Mouse (Mus musculus): Measurements from ENCODE around the gene Pik3c2a. TPM values are rescaled to one million over a fixed set of nuclear protein-coding genes. Genes with fewer than 3 reads are reported as not detected.

Pik3c2a gene
- polyA plus RNA-seq (2014; fragmentation: Nextera tagmentation; extraction: Ambion mirVana), result 21.5 and 22.2 TPM in 2 replicates

GRCm38 (mm10) chr7:116443004-116443696, at the start of gene Pik3c2a:
TSS of gene Pik3c2a (minus strand) at chr7:116443449.
- Histone ChIP-seq H3K9ac (ENCODE audit: low read depth, low read length) (peak within 1 kb of the TSS; percentile 93), H3K36me3 (ENCODE audit: control insufficient read depth, insufficient read depth, low read length) (no peaks in the 10 kb centered on the region), H3K4me1 (ENCODE audit: control insufficient read depth, insufficient read depth, low read length) (peaks cover 18% of the 10 kb centered on the region), H3K9me3 (ENCODE audit: control insufficient read depth, low read length) (no peaks in the 10 kb centered on the region), H3K4me2 (ENCODE audit: low read depth, low read length) (peak within 1 kb of the TSS; percentile 95), H3K4me3 (ENCODE audit: low read depth, low read length) (peak within 1 kb of the TSS; percentile 98), H3K27ac (replicated peaks; ENCODE audit: low read depth, low read length) (peak within 1 kb of the TSS; percentile 91), H3K27me3 (replicated peaks; ENCODE audit: control insufficient read depth, insufficient read depth, low read length) (no peaks in the 10 kb centered on the region)
- peak; percentile 98 for ATAC-seq (ENCODE audit: low read depth)
- peak; percentile 99 for DNase-seq (ENCODE audit: low spot score)
- 0% methylated on average over 38 of the region's 72 CpGs for WGBS

- no peaks in the 10 kb centered on the region for H3K4me1 ChIP-seq (ENCODE audit: control insufficient read depth, insufficient read depth, low read length)
- H3K27me3 ChIP-seq (replicated peaks; ENCODE audit: control insufficient read depth, insufficient read depth, low read length), result no peaks in the 10 kb centered on the region
- no peak overlapping the region for H3K9ac ChIP-seq (ENCODE audit: low read depth, low read length)
- DNase-seq (ENCODE audit: low spot score) (no peak), ATAC-seq (ENCODE audit: low read depth) (no peak)
- H3K4me2 ChIP-seq (ENCODE audit: low read depth, low read length), result no peak overlapping the region
- H3K27ac ChIP-seq (replicated peaks; ENCODE audit: low read depth, low read length), result no peak overlapping the region
- 75% methylated on average over 4 of the region's 4 CpGs for WGBS
- H3K4me3 ChIP-seq (ENCODE audit: low read depth, low read length), result no peak overlapping the region
- H3K9me3 ChIP-seq (ENCODE audit: control insufficient read depth, low read length), result peaks cover 4% of the 10 kb centered on the region; the same call in 1 of the 2 replicates
- no peaks in the 10 kb centered on the region for H3K36me3 ChIP-seq (ENCODE audit: control insufficient read depth, insufficient read depth, low read length)
Observed at GRCm38 (mm10) chr7:116491113-116491512, 47.9 kb upstream of the Pik3c2a start.

GRCm38 (mm10) chr7:116485062-116485601, 41.9 kb upstream of the Pik3c2a start:
- ATAC-seq (ENCODE audit: low read depth), result no peak
- Histone ChIP-seq H3K4me3 (ENCODE audit: low read depth, low read length) (no peak overlapping the region), H3K9me3 (ENCODE audit: control insufficient read depth, low read length) (no peaks in the 10 kb centered on the region), H3K27ac (replicated peaks; ENCODE audit: low read depth, low read length) (no peak overlapping the region), H3K9ac (ENCODE audit: low read depth, low read length) (no peak overlapping the region), H3K27me3 (replicated peaks; ENCODE audit: control insufficient read depth, insufficient read depth, low read length) (no peaks in the 10 kb centered on the region), H3K4me1 (ENCODE audit: control insufficient read depth, insufficient read depth, low read length) (no peaks in the 10 kb centered on the region), H3K36me3 (ENCODE audit: control insufficient read depth, insufficient read depth, low read length) (no peaks in the 10 kb centered on the region), H3K4me2 (ENCODE audit: low read depth, low read length) (no peak overlapping the region)
- no peak for DNase-seq (ENCODE audit: low spot score)
- WGBS, result 86% methylated on average over 1 of the region's 1 CpGs

GRCm38 (mm10) chr7:116484213-116484612, 41.0 kb upstream of the Pik3c2a start:
- ATAC-seq (ENCODE audit: low read depth) (no peak), DNase-seq (ENCODE audit: low spot score) (no peak)
- Histone ChIP-seq H3K9me3 (ENCODE audit: control insufficient read depth, low read length) (no peaks in the 10 kb centered on the region), H3K27ac (replicated peaks; ENCODE audit: low read depth, low read length) (no peak overlapping the region), H3K4me3 (ENCODE audit: low read depth, low read length) (no peak overlapping the region), H3K9ac (ENCODE audit: low read depth, low read length) (no peak overlapping the region), H3K4me2 (ENCODE audit: low read depth, low read length) (no peak overlapping the region), H3K36me3 (ENCODE audit: control insufficient read depth, insufficient read depth, low read length) (no peaks in the 10 kb centered on the region), H3K4me1 (ENCODE audit: control insufficient read depth, insufficient read depth, low read length) (no peaks in the 10 kb centered on the region), H3K27me3 (replicated peaks; ENCODE audit: control insufficient read depth, insufficient read depth, low read length) (no peaks in the 10 kb centered on the region)
- WGBS, result 70% methylated on average over 5 of the region's 5 CpGs

GRCm38 (mm10) chr7:116483782-116484181, 40.5 kb upstream of the Pik3c2a start:
- Histone ChIP-seq H3K9me3 (ENCODE audit: control insufficient read depth, low read length) (no peaks in the 10 kb centered on the region), H3K36me3 (ENCODE audit: control insufficient read depth, insufficient read depth, low read length) (no peaks in the 10 kb centered on the region), H3K27ac (replicated peaks; ENCODE audit: low read depth, low read length) (no peak overlapping the region), H3K4me3 (ENCODE audit: low read depth, low read length) (no peak overlapping the region), H3K9ac (ENCODE audit: low read depth, low read length) (no peak overlapping the region), H3K27me3 (replicated peaks; ENCODE audit: control insufficient read depth, insufficient read depth, low read length) (no peaks in the 10 kb centered on the region), H3K4me2 (ENCODE audit: low read depth, low read length) (no peak overlapping the region), H3K4me1 (ENCODE audit: control insufficient read depth, insufficient read depth, low read length) (no peaks in the 10 kb centered on the region)
- WGBS, result 70% methylated on average over 5 of the region's 5 CpGs
- DNase-seq (ENCODE audit: low spot score) (no peak), ATAC-seq (ENCODE audit: low read depth) (no peak)

- Histone ChIP-seq H3K4me1 (ENCODE audit: control insufficient read depth, insufficient read depth, low read length) (no peaks in the 10 kb centered on the region), H3K4me3 (ENCODE audit: low read depth, low read length) (no peak overlapping the region), H3K27ac (replicated peaks; ENCODE audit: low read depth, low read length) (no peak overlapping the region), H3K4me2 (ENCODE audit: low read depth, low read length) (no peak overlapping the region), H3K27me3 (replicated peaks; ENCODE audit: control insufficient read depth, insufficient read depth, low read length) (no peaks in the 10 kb centered on the region), H3K9ac (ENCODE audit: low read depth, low read length) (no peak overlapping the region), H3K9me3 (ENCODE audit: control insufficient read depth, low read length) (no peaks in the 10 kb centered on the region), H3K36me3 (ENCODE audit: control insufficient read depth, insufficient read depth, low read length) (no peaks in the 10 kb centered on the region)
- ATAC-seq (ENCODE audit: low read depth) (no peak), DNase-seq (ENCODE audit: low spot score) (no peak)
- 58% methylated on average over 1 of the region's 1 CpGs for WGBS
Observed at GRCm38 (mm10) chr7:116483106-116483505, 39.9 kb upstream of the Pik3c2a start.

GRCm38 (mm10) chr7:116476264-116476663, 33.0 kb upstream of the Pik3c2a start:
- no peak overlapping the region for H3K27ac ChIP-seq (replicated peaks; ENCODE audit: low read depth, low read length)
- no peak overlapping the region for H3K4me2 ChIP-seq (ENCODE audit: low read depth, low read length)
- ATAC-seq (ENCODE audit: low read depth), result no peak
- DNase-seq (ENCODE audit: low spot score), result no peak
- H3K36me3 ChIP-seq (ENCODE audit: control insufficient read depth, insufficient read depth, low read length), result no peaks in the 10 kb centered on the region
- WGBS, result 79% methylated on average over 5 of the region's 5 CpGs
- H3K9me3 ChIP-seq (ENCODE audit: control insufficient read depth, low read length), result no peaks in the 10 kb centered on the region
- H3K27me3 ChIP-seq (replicated peaks; ENCODE audit: control insufficient read depth, insufficient read depth, low read length), result no peaks in the 10 kb centered on the region
- no peak overlapping the region for H3K4me3 ChIP-seq (ENCODE audit: low read depth, low read length)
- no peaks in the 10 kb centered on the region for H3K4me1 ChIP-seq (ENCODE audit: control insufficient read depth, insufficient read depth, low read length)
- no peak overlapping the region for H3K9ac ChIP-seq (ENCODE audit: low read depth, low read length)

- no peak overlapping the region for H3K4me2 ChIP-seq (ENCODE audit: low read depth, low read length)
- ATAC-seq (ENCODE audit: low read depth) (no peak), DNase-seq (ENCODE audit: low spot score) (no peak)
- no peak overlapping the region for H3K4me3 ChIP-seq (ENCODE audit: low read depth, low read length)
- H3K27me3 ChIP-seq (replicated peaks; ENCODE audit: control insufficient read depth, insufficient read depth, low read length), result no peaks in the 10 kb centered on the region
- H3K9me3 ChIP-seq (ENCODE audit: control insufficient read depth, low read length), result no peaks in the 10 kb centered on the region
- H3K27ac ChIP-seq (replicated peaks; ENCODE audit: low read depth, low read length), result no peak overlapping the region
- no peak overlapping the region for H3K9ac ChIP-seq (ENCODE audit: low read depth, low read length)
- no peaks in the 10 kb centered on the region for H3K4me1 ChIP-seq (ENCODE audit: control insufficient read depth, insufficient read depth, low read length)
- H3K36me3 ChIP-seq (ENCODE audit: control insufficient read depth, insufficient read depth, low read length), result no peaks in the 10 kb centered on the region
Observed at GRCm38 (mm10) chr7:116475836-116476235, 32.6 kb upstream of the Pik3c2a start.

- Histone ChIP-seq H3K9ac (ENCODE audit: low read depth, low read length) (no peak overlapping the region), H3K4me1 (ENCODE audit: control insufficient read depth, insufficient read depth, low read length) (0 out of 2 replicates have a peak, but pooled peaks cover 2% of the 10 kb centered on the region), H3K36me3 (ENCODE audit: control insufficient read depth, insufficient read depth, low read length) (no peaks in the 10 kb centered on the region), H3K27ac (replicated peaks; ENCODE audit: low read depth, low read length) (no peak overlapping the region), H3K27me3 (replicated peaks; ENCODE audit: control insufficient read depth, insufficient read depth, low read length) (no peaks in the 10 kb centered on the region), H3K9me3 (ENCODE audit: control insufficient read depth, low read length) (no peaks in the 10 kb centered on the region), H3K4me3 (ENCODE audit: low read depth, low read length) (no peak overlapping the region), H3K4me2 (ENCODE audit: low read depth, low read length) (no peak overlapping the region)
- WGBS, result 45% methylated on average over 8 of the region's 8 CpGs
- ATAC-seq (ENCODE audit: low read depth) (no peak), DNase-seq (ENCODE audit: low spot score) (peak; percentile 48)
Observed at GRCm38 (mm10) chr7:116462114-116462513, 18.9 kb upstream of the Pik3c2a start.

All from embryonic facial prominence, embryonic 14.5 days (tissue).